Mouse (Mus musculus) CH12.LX (cell line): ENCODE results near the gene Slc10a7. TPM values are rescaled to one million over a fixed set of nuclear protein-coding genes. Genes with fewer than 3 reads are reported as not detected.

Experiments used
- DNase-seq: peaks from one replicate; pipeline ENCODE4 v3.0.0-alpha.2; 2013; ENCODE audit errors: extremely low read depth
- H3K27ac ChIP-seq: 2 replicates; pipeline ENCODE4 v1.5.1; 2012; ENCODE audit warnings: low read depth, mild to moderate bottlenecking, control low read depth, moderate library complexity; ENCODE audit not compliant: insufficient read depth
- H3K27me3 ChIP-seq: replicated peaks from 2 replicates; pipeline ENCODE3; 2012; ENCODE audit warnings: inconsistent platforms
- H3K36me3 ChIP-seq, 2 experiments: replicated peaks in 1 of 2; 2 replicates each; pipeline versions ENCODE3 to v1.6.1; 2012; ENCODE audit warnings: inconsistent platforms in 1 of 2, low read length in 1 of 2, mild to moderate bottlenecking in 1 of 2, mixed read lengths in 1 of 2, moderate library complexity in 1 of 2; ENCODE audit not compliant: control insufficient read depth in 1 of 2, insufficient read depth in 1 of 2
- H3K4me1 ChIP-seq, 2 experiments: 2 replicates each; pipeline ENCODE4 v1.6.1; 2012; ENCODE audit warnings: inconsistent platforms in 1 of 2, moderate library complexity in 1 of 2; ENCODE audit not compliant: insufficient read depth in 2 of 2, control insufficient read depth in 1 of 2
- H3K4me2 ChIP-seq: 2 replicates; pipeline ENCODE4 v1.6.1; 2012; ENCODE audit warnings: low read depth, mild to moderate bottlenecking, control low read depth; ENCODE audit not compliant: poor library complexity, insufficient read depth, severe bottlenecking
- H3K4me3 ChIP-seq, 3 experiments: fragments of 150-350 bp in 1 of 3; sonication (generic) in 1 of 3; replicated peaks in 1 of 3; 2 replicates each; pipeline versions ENCODE3 to v1.5.1; 2011 to 2012; ENCODE audit warnings: low read depth in 2 of 3, low read length in 2 of 3, mild to moderate bottlenecking in 2 of 3, moderate library complexity in 2 of 3, control low read depth in 1 of 3, improper control_type of control experiment in 1 of 3, inconsistent platforms in 1 of 3, mixed read lengths in 1 of 3; ENCODE audit not compliant: poor library complexity in 1 of 3
- H3K79me2 ChIP-seq: replicated peaks from 2 replicates; pipeline ENCODE4 v1.6.1; 2012; ENCODE audit warnings: mild to moderate bottlenecking, moderate library complexity; ENCODE audit not compliant: control insufficient read depth, poor library complexity, insufficient read depth, severe bottlenecking; ENCODE audit errors: extremely low read depth
- H3K9ac ChIP-seq: 2 replicates; pipeline ENCODE4 v1.6.1; 2012; ENCODE audit warnings: low read depth, mild to moderate bottlenecking, control low read depth, moderate library complexity; ENCODE audit not compliant: insufficient read depth
- H3K9me3 ChIP-seq: replicated peaks from 2 replicates; pipeline ENCODE3; 2012; ENCODE audit warnings: low read length, inconsistent platforms, mixed read lengths
- BHLHE40 ChIP-seq: IDR thresholded peaks from 2 replicates; pipeline ENCODE4 v1.6.1; 2011; ENCODE audit warnings: mild to moderate bottlenecking, low read depth, low read length, improper control_type of control experiment
- CHD1 ChIP-seq: IDR thresholded peaks from 2 replicates; pipeline ENCODE4 v1.6.1; 2012; ENCODE audit warnings: low read depth, low read length, improper control_type of control experiment, inconsistent platforms
- E2F4 ChIP-seq: IDR thresholded peaks from 2 replicates; pipeline ENCODE4 v1.6.1; 2011; ENCODE audit warnings: low read depth, low read length, improper control_type of control experiment; ENCODE audit not compliant: insufficient replicate concordance
- EP300 ChIP-seq: IDR thresholded peaks from 2 replicates; pipeline ENCODE4 v1.6.1; 2011; ENCODE audit warnings: low read length, improper control_type of control experiment
- HCFC1 ChIP-seq: IDR thresholded peaks from 2 replicates; pipeline ENCODE4 v1.6.1; 2012; ENCODE audit warnings: low read depth, mild to moderate bottlenecking, inconsistent platforms, low read length, improper control_type of control experiment
- KAT2A ChIP-seq: IDR thresholded peaks from 2 replicates; pipeline ENCODE4 v1.6.1; 2012; ENCODE audit warnings: low read length, improper control_type of control experiment, inconsistent platforms; ENCODE audit not compliant: insufficient replicate concordance
- MAFK ChIP-seq: IDR thresholded peaks from 2 replicates; pipeline ENCODE4 v1.6.1; 2011; ENCODE audit warnings: low read length, improper control_type of control experiment; ENCODE audit not compliant: insufficient replicate concordance
- MAX ChIP-seq: IDR thresholded peaks from 2 replicates; pipeline ENCODE4 v1.6.1; 2011; ENCODE audit warnings: low read length, improper control_type of control experiment
- NELFE ChIP-seq: IDR thresholded peaks from 2 replicates; pipeline ENCODE4 v1.6.1; 2011; ENCODE audit warnings: low read depth, low read length, improper control_type of control experiment
- NRF1 ChIP-seq: IDR thresholded peaks from 2 replicates; pipeline ENCODE4 v1.6.1; 2014; ENCODE audit warnings: low read depth, mild to moderate bottlenecking, inconsistent platforms, low read length, improper control_type of control experiment, moderate library complexity
- PAX5 ChIP-seq: IDR thresholded peaks from 2 replicates; pipeline ENCODE4 v1.6.1; 2012; ENCODE audit warnings: low read length, inconsistent platforms, mixed read lengths
- SIN3A ChIP-seq: IDR thresholded peaks from 2 replicates; pipeline ENCODE4 v1.6.1; 2012; ENCODE audit warnings: low read length, improper control_type of control experiment, inconsistent platforms
- TCF12 ChIP-seq: IDR thresholded peaks from 2 replicates; pipeline ENCODE4 v1.6.1; 2014; ENCODE audit warnings: low read depth, mild to moderate bottlenecking, inconsistent platforms, low read length, improper control_type of control experiment
- UBTF ChIP-seq: IDR thresholded peaks from 2 replicates; pipeline ENCODE4 v1.6.1; 2012; ENCODE audit warnings: low read depth, mild to moderate bottlenecking, inconsistent platforms, low read length, improper control_type of control experiment, moderate library complexity
- ZC3H11A ChIP-seq: IDR thresholded peaks from 2 replicates; pipeline ENCODE4 v1.6.1; 2012; ENCODE audit warnings: low read depth, mild to moderate bottlenecking, inconsistent platforms, low read length, improper control_type of control experiment
- ZKSCAN1 ChIP-seq: IDR thresholded peaks from 2 replicates; pipeline ENCODE4 v1.6.1; 2012; ENCODE audit warnings: low read depth, inconsistent platforms, low read length, improper control_type of control experiment, borderline replicate concordance
- dilution Hi-C: fragments of 300-500 bp; cut with MboI; formaldehyde crosslinking; loops from 2 replicates; pipeline ENCODE4 v1.14.3; 2020; ENCODE audit warnings: low sequenced_read_pairs; ENCODE audit not compliant: extremely low pct_unique_long_range_greater_than_20kb, extremely low pct_ligation_motif_present
- in situ Hi-C: fragments of 300-500 bp; cut with MboI; formaldehyde crosslinking; loops from 3 replicates; pipeline ENCODE4 v1.14.3; 2019; ENCODE audit warnings: low sequenced_read_pairs, low pct_ligation_motif_present, low pct_unique_long_range_greater_than_20kb, mixed read lengths
- polyA plus RNA-seq: library from polyadenylated mRNA; unstranded; fragments of >175 nt; gene quantifications from 2 replicates; pipeline ENCODE4 v1.2.1, GENCODE M21; 2012; ENCODE audit warnings: low read depth; ENCODE audit not compliant: insufficient read length
- total RNA-seq, 2 experiments: library from RNA; depleted of rRNA; stranded (reverse); fragments of 300-350 nt in 1 of 2; fragments of >200 nt in 1 of 2; gene quantifications; 2 replicates each; pipeline ENCODE4 v1.2.3; 2012 to 2014

The Slc10a7 gene
- total and polyA plus RNA-seq, 3 experiments: 10.8 to 20.4 (median 16.3) TPM

DNA sequence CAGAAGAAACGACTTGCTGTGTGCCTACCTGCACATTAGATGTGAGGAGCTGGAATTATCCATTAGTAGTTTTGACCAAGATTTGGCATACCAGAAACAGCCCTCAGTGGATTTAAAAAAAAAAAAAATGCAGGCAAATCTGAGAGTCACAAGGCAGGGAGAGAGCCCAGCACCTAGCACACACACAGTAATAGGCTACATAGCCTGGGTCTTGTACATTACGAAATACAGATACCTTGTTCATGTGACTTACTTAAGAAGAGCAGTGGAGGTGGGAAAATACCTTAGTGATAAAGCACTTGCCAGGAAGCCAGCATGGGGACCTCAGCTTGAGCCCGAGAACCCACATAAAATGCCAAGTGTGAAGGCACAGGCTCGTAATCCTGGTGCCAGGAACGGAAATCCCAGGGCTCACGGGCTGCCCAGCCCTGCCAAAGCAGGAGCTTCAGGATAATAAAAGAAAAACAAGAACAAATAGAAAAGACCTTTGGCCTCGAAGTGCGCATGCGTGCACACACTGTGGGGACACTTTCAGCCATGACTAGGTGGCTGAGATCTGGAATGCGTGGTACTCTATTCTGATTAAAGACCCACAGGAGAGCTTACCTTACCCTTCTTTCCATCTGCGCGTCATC is 155.3 kb downstream of the Slc10a7 start:
- Histone ChIP-seq H3K4me3 (no peak overlapping the region), H3K27me3 (no peaks in the 10 kb centered on the region), H3K36me3 (peaks cover 0 to 52% of the 10 kb centered on the region in 2 experiments), H3K9me3 (no peaks in the 10 kb centered on the region), H3K27ac (no peak overlapping the region), H3K9ac (no peak overlapping the region), H3K4me1 (no peaks in the 10 kb centered on the region), H3K4me2 (no peak overlapping the region), H3K79me2 (no peaks in the 10 kb centered on the region)
- TF ChIP-seq E2F4 (no peak), TCF12 (no peak), UBTF (no peak), NELFE (no peak), CHD1 (no peak)
- DNase-seq: no peak
- in situ Hi-C loops (no loop called here), dilution Hi-C loops (no loop called here)

DNA sequence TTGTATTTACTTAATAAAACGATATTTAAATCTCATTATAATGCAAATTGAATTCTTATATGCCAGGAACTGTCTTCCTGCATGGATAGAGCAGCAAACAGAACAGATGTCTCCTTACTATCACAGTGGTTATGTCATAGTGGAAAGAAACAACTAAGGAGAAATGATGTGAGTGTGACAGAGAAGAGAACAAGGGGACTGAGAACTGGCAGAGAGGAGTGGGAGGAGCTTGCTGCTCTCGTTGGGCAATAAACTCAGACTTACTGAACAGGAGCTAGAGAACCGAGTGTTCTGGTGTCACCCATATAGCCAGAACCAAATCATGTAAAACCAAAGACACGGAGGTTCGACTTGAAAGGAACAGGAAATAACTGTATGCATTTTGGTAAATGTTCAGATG is 158.3 kb downstream of the Slc10a7 start:
- Histone ChIP-seq H3K4me2 (no peak overlapping the region), H3K4me1 (no peaks in the 10 kb centered on the region)
- TF ChIP-seq HCFC1 (no peak), EP300 (no peak), ZKSCAN1 (no peak), SIN3A (no peak), ZC3H11A (no peak), BHLHE40 (no peak), MAFK (no peak), PAX5 (no peak), KAT2A (no peak), CHD1 (no peak), NRF1 (no peak), MAX (no peak)
- TF ChIP-seq, all 38 proteins: peak for 0
- Histone ChIP-seq H3K27me3 (no peaks in the 10 kb centered on the region), H3K27ac (no peak overlapping the region), H3K9me3 (peaks cover 2% of the 10 kb centered on the region), H3K9ac (no peak overlapping the region), H3K4me3 (no peak overlapping the region), H3K36me3 (peaks cover 0 to 63% of the 10 kb centered on the region in 2 experiments), H3K79me2 (no peaks in the 10 kb centered on the region)
- DNase-seq: no peak
- in situ Hi-C loops (no loop called here), dilution Hi-C loops (no loop called here)
